Mouse (Mus musculus) CH12.LX (cell line): ENCODE data around the gene Gm48551.

ENCODE experiments used
- CTCF ChIP-seq, 2 experiments: IDR thresholded peaks in 1 of 2; conservative IDR thresholded peaks in 1 of 2; 2 replicates each; pipeline ENCODE4 v1.5.1; 2011 to 2012; ENCODE audit warnings: low read depth in 2 of 2, low read length in 2 of 2, improper control_type of control experiment in 1 of 2, inconsistent platforms in 1 of 2, mild to moderate bottlenecking in 1 of 2, moderate library complexity in 1 of 2
- POLR2A ChIP-seq: IDR thresholded peaks from 2 replicates; pipeline ENCODE4 v1.6.1; 2011; ENCODE audit warnings: low read depth, mild to moderate bottlenecking, improper control_type of control experiment, low read length
- SMC3 ChIP-seq: IDR thresholded peaks from 2 replicates; pipeline ENCODE4 v1.6.1; 2011; ENCODE audit warnings: low read depth, low read length, improper control_type of control experiment

- TF ChIP-seq SMC3 (no peak), CTCF (conservative IDR thresholded peaks at IDR 0.05 in 1 of 2, IDR thresholded peaks at IDR 0.05 in 1 of 2; ENCODE audit: low read depth in 2 of 2, low read length in 2 of 2) (no peak), POLR2A (no peak)
Measured at GRCm38 (mm10) chr10:81396749-81397148, 12.5 kb downstream of the Gm48551 start.
